Mouse (Mus musculus) kidney, adult 11 months (tissue): ENCODE data around the gene Zfp672.

Source experiments
- DNase-seq: peaks from one replicate; pipeline ENCODE4 v3.0.0; 2022

The Zfp672 gene

GRCm38 (mm10) chr11:58281970-58282496 is 48.1 kb downstream of the Zfp672 start:
- no peak for DNase-seq

GRCm38 (mm10) chr11:58275756-58276155 is 54.4 kb downstream of the Zfp672 start:
- no peak for DNase-seq

DNA sequence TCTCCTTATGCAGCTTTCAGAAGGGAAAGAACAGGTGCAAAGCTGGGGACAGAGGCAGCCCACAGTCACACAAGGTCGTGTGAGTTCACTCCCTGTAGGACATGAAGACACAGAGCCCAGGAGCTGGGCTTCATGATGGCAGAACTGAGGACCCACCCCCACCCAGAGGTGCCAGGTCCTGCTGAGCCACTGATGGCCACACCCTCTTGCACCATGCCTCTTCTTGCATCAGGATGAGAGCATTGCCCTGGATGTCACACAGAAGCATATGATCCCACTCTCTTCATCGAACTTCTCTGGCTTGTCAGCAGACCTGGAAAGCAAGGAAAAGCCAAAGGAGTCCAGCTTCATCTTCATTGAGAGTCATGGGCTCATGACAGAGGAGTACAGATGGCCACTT is 55.6 kb downstream of the Zfp672 start, which contains the start of gene 4930438A08Rik:
Gene 4930438A08Rik, plus strand, starts transcription at position 228 of the 400 bp plus-strand sequence.
- DNase-seq, result no peak

GRCm38 (mm10) chr11:58268285-58268684 is 61.9 kb downstream of the Zfp672 start:
- no peak for DNase-seq
